Mouse (Mus musculus): ENCODE data around the gene Kctd11. TPM values are rescaled to one million over a fixed set of nuclear protein-coding genes. Genes with fewer than 3 reads are reported as not detected.
A peak's percentile ranks its signal among the peaks of the same experiment; 100 is the strongest.
"Not testable (repeated sequence)": the region's sequence is repeated elsewhere in the genome, so short reads cannot be mapped to it uniquely, and the experiment has no call there.

Gene Kctd11
- polyA plus RNA-seq, 1 experiment from 2014 or later, result 4.5 TPM

DNA sequence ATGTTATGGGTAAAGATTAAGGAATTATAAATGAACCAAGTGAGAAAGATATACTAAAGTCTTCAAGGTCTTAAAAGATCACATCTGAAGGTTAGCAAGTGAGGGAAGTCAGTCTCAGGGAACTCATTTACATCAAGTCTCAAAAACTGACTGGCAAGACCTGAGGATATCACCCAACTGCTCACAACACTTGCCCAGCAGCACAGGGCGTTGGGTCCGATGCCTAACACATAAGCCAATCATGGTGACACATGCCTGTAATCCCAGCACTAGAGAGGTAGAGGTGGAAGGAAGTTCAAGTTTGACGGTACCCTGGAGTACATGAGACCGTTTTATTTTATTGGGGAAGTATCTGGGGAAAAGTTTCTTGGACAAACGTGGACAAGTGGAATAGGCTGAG lies 36.9 kb upstream of the Kctd11 start:
- peaks cover 49% of the 10 kb centered on the region for H3K4me1 ChIP-seq (replicated peaks)
- H3K36me3 ChIP-seq, result peaks cover 47% of the 10 kb centered on the region
- no peak overlapping the region for H3K4me3 ChIP-seq
- 85% methylated on average over 5 of the region's 5 CpGs for WGBS
- H3K9me3 ChIP-seq (replicated peaks), result no peaks in the 10 kb centered on the region
- no peaks in the 10 kb centered on the region for H3K27me3 ChIP-seq (replicated peaks)
- no peak for ATAC-seq (ENCODE audit: insufficient number of reproducible peaks, low FRiP score)
- H3K9ac ChIP-seq, result no peak overlapping the region
- H3K4me2 ChIP-seq, result no peak overlapping the region
- H3K27ac ChIP-seq (ENCODE audit: poor library complexity, severe bottlenecking), result no peak overlapping the region

GRCm38 (mm10) chr11:69917379-69917948 lies 36.3 kb upstream of the Kctd11 start:
- no peak for ATAC-seq (ENCODE audit: insufficient number of reproducible peaks, low FRiP score)
- WGBS, result 83% methylated on average over 8 of the region's 8 CpGs
- Histone ChIP-seq H3K9ac (no peak overlapping the region), H3K27me3 (replicated peaks) (no peaks in the 10 kb centered on the region), H3K9me3 (replicated peaks) (no peaks in the 10 kb centered on the region), H3K4me1 (replicated peaks) (peaks cover 51% of the 10 kb centered on the region), H3K4me3 (no peak overlapping the region), H3K4me2 (no peak overlapping the region), H3K27ac (ENCODE audit: poor library complexity, severe bottlenecking) (no peak overlapping the region), H3K36me3 (peaks cover 54% of the 10 kb centered on the region)

GRCm38 (mm10) chr11:69916652-69917378 lies 35.6 kb upstream of the Kctd11 start:
- not testable (repeated sequence) for H3K27me3 ChIP-seq (replicated peaks); H3K27ac ChIP-seq (ENCODE audit: poor library complexity, severe bottlenecking); H3K4me3 ChIP-seq; H3K9ac ChIP-seq; ATAC-seq (ENCODE audit: insufficient number of reproducible peaks, low FRiP score); H3K9me3 ChIP-seq (replicated peaks)
- H3K4me2 ChIP-seq, result 0 out of 2 replicates have a peak overlapping the region, but pooled peaks have one; percentile 98
- H3K36me3 ChIP-seq, result peaks cover 60% of the 10 kb centered on the region
- H3K4me1 ChIP-seq (replicated peaks), result peaks cover 47% of the 10 kb centered on the region
- WGBS, result 54% methylated on average over 7 of the region's 7 CpGs

GRCm38 (mm10) chr11:69915667-69916627 lies 34.7 kb upstream of the Kctd11 start:
- Histone ChIP-seq H3K4me2 (peak overlapping the region; percentile 98), H3K36me3 (peaks cover 69% of the 10 kb centered on the region), H3K9ac (0 out of 2 replicates have a peak overlapping the region, but pooled peaks have one; percentile 3), H3K4me3 (peak overlapping the region; percentile 92), H3K9me3 (replicated peaks) (no peaks in the 10 kb centered on the region), H3K27me3 (replicated peaks) (no peaks in the 10 kb centered on the region), H3K27ac (ENCODE audit: poor library complexity, severe bottlenecking) (peak overlapping the region; percentile 6; the same call in 1 of the 2 replicates), H3K4me1 (replicated peaks) (peaks cover 47% of the 10 kb centered on the region)
- WGBS, result 53% methylated on average over 5 of the region's 5 CpGs
- ATAC-seq (ENCODE audit: insufficient number of reproducible peaks, low FRiP score), result peak; percentile 23; the same call in 1 of the 2 replicates

DNA sequence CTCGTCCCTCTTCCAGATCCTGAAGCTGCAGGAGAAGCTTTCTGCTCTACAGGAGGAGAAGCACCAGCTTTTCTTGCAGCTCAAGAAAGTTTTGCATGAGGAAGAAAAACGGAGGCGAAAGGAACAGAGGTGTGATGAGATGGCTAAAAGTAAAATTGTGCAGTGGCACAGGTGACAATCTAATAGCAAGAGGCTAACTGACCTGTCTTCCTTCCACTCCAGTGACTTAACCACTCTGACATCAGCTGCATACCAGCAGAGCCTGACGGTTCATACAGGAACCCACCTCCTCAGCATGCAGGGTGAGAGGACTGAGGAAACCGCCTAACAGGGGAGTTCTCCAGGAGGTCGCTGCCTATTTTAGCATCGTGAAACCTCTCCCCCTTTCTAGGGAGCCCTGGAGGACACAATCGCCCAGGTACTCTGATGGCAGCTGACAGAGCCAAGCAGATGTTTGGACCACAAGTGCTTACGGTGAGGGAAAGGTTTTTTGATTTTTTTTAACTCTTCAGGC lies 33.8 kb upstream of the Kctd11 start:
- H3K9me3 ChIP-seq (replicated peaks), result no peaks in the 10 kb centered on the region
- H3K27me3 ChIP-seq (replicated peaks), result no peaks in the 10 kb centered on the region
- H3K9ac ChIP-seq, result peak overlapping the region; percentile 93
- 34% methylated on average over 9 of the region's 9 CpGs for WGBS
- peak overlapping the region; percentile 92 for H3K4me3 ChIP-seq
- ATAC-seq (ENCODE audit: insufficient number of reproducible peaks, low FRiP score), result no peak
- H3K36me3 ChIP-seq, result peaks cover 79% of the 10 kb centered on the region
- no peak overlapping the region for H3K27ac ChIP-seq (ENCODE audit: poor library complexity, severe bottlenecking)
- H3K4me1 ChIP-seq (replicated peaks), result peaks cover 47% of the 10 kb centered on the region
- H3K4me2 ChIP-seq, result peak overlapping the region; percentile 98

DNA sequence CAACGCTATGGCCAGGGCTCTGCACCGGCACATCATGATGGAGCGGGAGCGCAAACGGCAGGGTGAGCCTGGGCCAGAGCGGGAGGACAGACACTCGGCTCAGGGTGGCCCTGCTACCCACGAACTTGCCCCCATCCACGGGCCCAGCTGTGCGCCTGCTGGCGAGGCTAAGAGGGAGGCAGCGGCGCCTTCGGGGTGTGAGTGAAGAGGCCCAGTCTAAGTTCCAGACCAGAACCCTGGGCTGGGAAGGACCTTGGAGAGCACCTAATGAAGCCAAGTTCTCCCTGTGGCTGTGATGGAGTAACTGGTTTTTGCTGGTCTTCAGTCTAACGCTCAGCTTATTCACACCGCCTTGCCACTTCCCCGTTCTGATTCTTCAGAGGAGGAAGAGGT lies 33.2 kb upstream of the Kctd11 start:
- Histone ChIP-seq H3K36me3 (peaks cover 85% of the 10 kb centered on the region), H3K27me3 (replicated peaks) (no peaks in the 10 kb centered on the region), H3K27ac (ENCODE audit: poor library complexity, severe bottlenecking) (peak overlapping the region; percentile 84), H3K4me1 (replicated peaks) (peaks cover 43% of the 10 kb centered on the region), H3K4me2 (peak overlapping the region; percentile 98), H3K9ac (peak overlapping the region; percentile 93), H3K9me3 (replicated peaks) (no peaks in the 10 kb centered on the region), H3K4me3 (peak overlapping the region; percentile 92)
- WGBS, result 2% methylated on average over 17 of the region's 17 CpGs
- ATAC-seq (ENCODE audit: insufficient number of reproducible peaks, low FRiP score), result no peak

DNA sequence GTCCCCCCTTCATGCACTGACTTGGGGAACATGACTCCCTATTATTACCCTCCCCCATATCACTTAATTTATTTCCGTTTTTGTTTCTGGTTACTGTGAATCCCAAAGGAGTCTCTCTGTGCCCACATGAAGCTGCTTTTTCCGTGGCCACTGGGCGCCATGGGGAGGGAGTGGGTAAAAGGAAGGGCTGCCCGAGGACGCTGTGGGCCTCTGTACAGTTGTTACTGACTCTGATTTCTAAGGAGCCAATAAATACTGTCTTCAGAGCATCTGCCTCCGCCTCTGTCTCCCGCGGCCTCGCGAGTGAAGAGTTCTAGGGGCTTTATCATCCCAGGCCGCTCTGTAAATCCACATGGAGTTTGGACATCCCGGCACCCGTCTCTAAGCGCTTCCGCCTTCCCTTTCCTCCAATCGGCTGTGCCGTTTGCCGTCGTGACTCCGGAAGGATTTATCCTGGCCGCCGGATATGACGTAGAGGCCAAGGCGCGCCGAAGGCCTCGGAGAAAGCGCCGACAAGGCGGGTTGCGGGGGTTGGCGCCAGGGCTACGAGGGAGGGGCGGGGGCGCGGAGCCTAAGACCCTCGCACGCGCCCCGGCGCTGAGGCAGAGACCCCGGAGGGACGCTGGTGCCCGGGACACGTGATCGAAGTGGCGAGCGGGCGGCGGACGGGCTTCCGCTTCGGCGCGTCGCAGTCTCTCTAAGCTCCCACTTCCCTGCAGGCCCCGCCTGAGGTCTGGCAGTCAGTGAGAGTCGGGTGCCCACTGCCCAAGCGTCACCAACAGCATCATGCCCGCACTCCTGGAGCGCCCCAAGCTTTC lies 32.6 kb upstream of the Kctd11 start, which contains the start of gene Gps2:
Gene Gps2 (plus strand): TSS at position 335 of the 818 bp plus-strand sequence.
- H3K9ac ChIP-seq, result peak within 1 kb of the TSS; percentile 93
- WGBS, result 1% methylated on average over 61 of the region's 61 CpGs

DNA sequence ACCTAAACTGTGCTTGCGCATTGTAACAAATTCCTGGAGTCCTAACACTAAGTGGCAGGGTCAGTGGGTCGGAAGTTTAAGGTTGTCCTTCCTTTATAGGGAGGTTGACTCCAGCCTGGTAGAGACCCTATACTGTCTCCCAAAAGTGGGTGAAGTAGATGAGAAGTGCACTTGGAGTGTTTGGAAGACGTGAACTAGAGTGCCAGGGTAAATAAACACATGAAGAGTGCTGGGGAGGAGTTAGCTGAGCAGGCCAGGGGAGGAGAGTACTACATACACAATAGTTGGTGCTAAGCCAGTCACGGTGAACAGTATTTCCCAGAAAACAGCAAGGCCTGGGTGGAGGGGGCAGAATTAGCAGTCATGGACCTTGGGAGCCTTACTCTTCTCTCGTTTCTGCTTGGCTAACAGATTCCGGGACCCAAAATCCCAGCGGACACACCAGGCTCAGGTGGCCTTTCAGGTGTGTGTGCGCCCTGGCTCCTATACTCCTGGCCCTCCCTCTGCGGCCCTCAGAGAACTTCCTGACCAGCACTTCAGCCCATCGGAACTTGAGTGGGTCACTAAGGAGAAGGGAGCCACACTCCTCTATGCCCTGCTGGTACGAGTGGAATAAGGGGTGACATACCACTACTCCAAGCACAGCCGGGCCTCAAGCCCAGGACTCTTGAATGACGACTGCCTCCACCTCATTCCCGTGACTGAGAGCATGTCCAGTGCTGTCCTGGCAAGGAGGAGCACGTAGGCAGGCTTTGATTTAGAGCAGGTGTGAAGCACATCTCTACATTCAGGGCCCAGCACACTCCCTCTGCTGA lies 31.7 kb upstream of the Kctd11 start:
- no peaks in the 10 kb centered on the region for H3K27me3 ChIP-seq (replicated peaks)
- peak overlapping the region; percentile 92 for H3K4me3 ChIP-seq
- H3K4me1 ChIP-seq (replicated peaks), result peaks cover 30% of the 10 kb centered on the region
- H3K9me3 ChIP-seq (replicated peaks), result no peaks in the 10 kb centered on the region
- H3K27ac ChIP-seq (ENCODE audit: poor library complexity, severe bottlenecking), result 0 out of 2 replicates have a peak overlapping the region, but pooled peaks have one; percentile 84
- ATAC-seq (ENCODE audit: insufficient number of reproducible peaks, low FRiP score), result no peak
- 75% methylated on average over 15 of the region's 15 CpGs for WGBS
- H3K9ac ChIP-seq, result peak overlapping the region; percentile 93
- peaks cover 86% of the 10 kb centered on the region for H3K36me3 ChIP-seq
- H3K4me2 ChIP-seq, result peak overlapping the region; percentile 98

More for the DNA sequence above, 32.6 kb upstream of the Kctd11 start, which contains the start of gene Gps2:
- no peaks in the 10 kb centered on the region for H3K9me3 ChIP-seq (replicated peaks)
- H3K27me3 ChIP-seq (replicated peaks), result no peaks in the 10 kb centered on the region
- H3K4me1 ChIP-seq (replicated peaks), result peaks cover 37% of the 10 kb centered on the region
- H3K36me3 ChIP-seq, result peaks cover 86% of the 10 kb centered on the region
- peak within 1 kb of the TSS; percentile 92 for H3K4me3 ChIP-seq
- H3K27ac ChIP-seq (ENCODE audit: poor library complexity, severe bottlenecking), result peak within 1 kb of the TSS; percentile 84
- peak within 1 kb of the TSS; percentile 98 for H3K4me2 ChIP-seq
- peak; percentile 88 for ATAC-seq (ENCODE audit: insufficient number of reproducible peaks, low FRiP score)

- no peak for ATAC-seq (ENCODE audit: insufficient number of reproducible peaks, low FRiP score)
- Histone ChIP-seq H3K4me3 (no peak overlapping the region), H3K9me3 (replicated peaks) (no peaks in the 10 kb centered on the region), H3K36me3 (peaks cover 86% of the 10 kb centered on the region), H3K4me2 (no peak overlapping the region), H3K9ac (no peak overlapping the region), H3K27me3 (replicated peaks) (no peaks in the 10 kb centered on the region), H3K4me1 (replicated peaks) (peaks cover 30% of the 10 kb centered on the region), H3K27ac (ENCODE audit: poor library complexity, severe bottlenecking) (no peak overlapping the region)
- whole genome bisulfite sequencing, result 88% methylated on average over 6 of the region's 6 CpGs
Observed at GRCm38 (mm10) chr11:69911701-69912100, 30.5 kb upstream of the Kctd11 start.

Measured in heart, embryonic 12.5 days (tissue).